Comparison of ENCODE assay signal across 10 mouse cellular contexts in genomic region chr4:134393026-134393425, GRCm38 (mm10). TPM values are rescaled to one million over a fixed set of nuclear protein-coding genes. Genes with fewer than 3 reads are reported as not detected.
DNase-seq lines count a peak whose midpoint lies in the region; ATAC-seq and TF ChIP-seq lines count a peak whose summit lies in the region.
"Had no signal": no experiment of that assay in that cellular context is flagged by ENCODE, and none has a peak within 500 bp of the region (broad histone marks: within the 10 kb centered on the region; RNA-seq: fewer than 3 reads in every experiment).

No protein-coding gene starts in this region.

- H3K9ac ChIP-seq in heart, adult 2 months (ENCODE audit: low read depth, low read length) = no peak overlapping the region
- no peak overlapping the region for H3K9ac ChIP-seq in neural tube, embryonic 12.5 days

- TF ChIP-seq EP300 in heart, adult 2 months (IDR thresholded peaks at IDR 0.05; ENCODE audit: insufficient read depth, low read depth, low read length) = no peak

- WGBS in heart, adult 2 months = 26% methylated on average over 12 of the region's 12 CpGs
- 26% methylated on average over 12 of the region's 12 CpGs for WGBS in neural tube, embryonic 12.5 days
- WGBS in limb, embryonic 10.5 days = 31% methylated on average over 12 of the region's 12 CpGs

- intact Hi-C loops in heart, adult 2 months (cut with DNase I) = loop anchor here (5.0 kb wide), 1 partner anchor 206 kb away; the partner anchor contains the start of gene Cep85
- intact Hi-C loops in heart, postnatal 10 days (cut with DNase I) = no loop called here

- H3K9me3 ChIP-seq in neural tube, embryonic 12.5 days = no peaks in the 10 kb centered on the region
- no peaks in the 10 kb centered on the region for H3K9me3 ChIP-seq in limb, embryonic 10.5 days (replicated peaks)

- no peak for TF ChIP-seq POLR2A in heart, adult 2 months (IDR thresholded peaks at IDR 0.05; ENCODE audit: insufficient read depth, low read depth, low read length)

- TF ChIP-seq CTCF in heart, adult 2 months (IDR thresholded peaks at IDR 0.05) = peak; percentile 22

- no peak overlapping the region for H3K27ac ChIP-seq in heart, adult 2 months
- H3K27ac ChIP-seq in neural tube, embryonic 12.5 days = no peak overlapping the region
- peak overlapping the region; percentile 57; the same call in 1 of the 2 replicates for H3K27ac ChIP-seq in limb, embryonic 10.5 days

- no peaks in the 10 kb centered on the region for H3K36me3 ChIP-seq in heart, adult 2 months (ENCODE audit: control insufficient read depth, insufficient read depth, low read length)
- no peaks in the 10 kb centered on the region for H3K36me3 ChIP-seq in neural tube, embryonic 12.5 days
- H3K36me3 ChIP-seq in limb, embryonic 10.5 days = no peaks in the 10 kb centered on the region

- no peaks in the 10 kb centered on the region for H3K79me2 ChIP-seq in heart, adult 2 months (replicated peaks; ENCODE audit: control insufficient read depth, insufficient read depth, low read length)

- DNase-seq in heart, adult 2 months = no peak
- DNase-seq in heart, postnatal 10 days = no peak
- no peak for DNase-seq in neural tube, embryonic 10.5 days (ENCODE audit: extremely low spot score, low spot score)
- DNase-seq in limb, embryonic 10.5 days (ENCODE audit: low spot score) = peak; percentile 50
- DNase-seq in thymus, postnatal 36 days = peak; percentile 29 to 35
- DNase-seq in spleen, adult 12 weeks (ENCODE audit: low spot score) = no peak

- H3K4me1 ChIP-seq in heart, adult 2 months (ENCODE audit: control insufficient read depth, insufficient read depth, low read length) = no peaks in the 10 kb centered on the region; the same call in 1 of the 2 replicates
- peaks cover 10% of the 10 kb centered on the region for H3K4me1 ChIP-seq in neural tube, embryonic 12.5 days
- H3K4me1 ChIP-seq in limb, embryonic 10.5 days = peaks cover 28% of the 10 kb centered on the region

- H3K4me3 ChIP-seq in heart, adult 2 months = no peak overlapping the region
- no peak overlapping the region for H3K4me3 ChIP-seq in neural tube, embryonic 12.5 days
- no peak overlapping the region for H3K4me3 ChIP-seq in limb, embryonic 10.5 days

- no peaks in the 10 kb centered on the region for H3K27me3 ChIP-seq in heart, adult 2 months (ENCODE audit: control insufficient read depth, insufficient read depth, low read length)
- H3K27me3 ChIP-seq in neural tube, embryonic 12.5 days (replicated peaks) = no peaks in the 10 kb centered on the region
- no peaks in the 10 kb centered on the region for H3K27me3 ChIP-seq in limb, embryonic 10.5 days (ENCODE audit: low read depth, poor library complexity, severe bottlenecking)

- peak overlapping the region; percentile 24 for H3K4me2 ChIP-seq in neural tube, embryonic 12.5 days (replicated peaks)

- no peak for ATAC-seq in neural tube, embryonic 12.5 days (ENCODE audit: low FRiP score, low read depth)
- no peak for ATAC-seq in megakaryocyte progenitor cell, adult 5-6 weeks (replicated peaks; ENCODE audit: poor library complexity)

RNA-seq across cellular contexts. Expression of gene Pafah2, which starts 3.1 kb away (rescaled TPM):
- 10 to 100 TPM in 1 of 2 experiments, 1 to 10 TPM in 1; 6.4 to 11.0 TPM for total RNA-seq in heart, adult 2 months (2021)
- 11.7 and 17.8 TPM in 2 replicates for polyA plus RNA-seq in heart, adult 2 months (2012; rRNA removed)
- 10 to 100 TPM in 1 of 2 experiments, 1 to 10 TPM in 1; 9.6 to 10.2 TPM for total RNA-seq in heart, postnatal 10 days (2021)
- 8.1 and 8.5 TPM in 2 replicates for polyA plus RNA-seq in neural tube, embryonic 12.5 days (2016; fragmentation: Nextera tagmentation; extraction: Ambion mirVana)
- 8.1 and 8.6 TPM in 2 replicates for polyA plus RNA-seq in limb, embryonic 10.5 days (2016; fragmentation: Nextera tagmentation; extraction: Ambion mirVana)
- 14.0 and 21.2 TPM in 2 replicates for total RNA-seq in megakaryocyte progenitor cell, adult 5-6 weeks (2015)
- 14.5 and 16.2 TPM in 2 replicates for total RNA-seq in megakaryocyte progenitor cell, adult 5-6 weeks (2017)

RNA-seq across cellular contexts. Expression of gene Extl1, which starts 9.4 kb away (rescaled TPM):
- total RNA-seq in heart, adult 2 months (2021) = 10 to 100 TPM; 18.0 to 19.6 TPM
- 23.7 and 24.4 TPM in 2 replicates for polyA plus RNA-seq in heart, adult 2 months (2012; rRNA removed)
- total RNA-seq in heart, postnatal 10 days (2021) = 1 to 10 TPM; 4.2 to 5.4 TPM
- 0.40 and 0.53 TPM in 2 replicates for polyA plus RNA-seq in neural tube, embryonic 12.5 days (2016; fragmentation: Nextera tagmentation; extraction: Ambion mirVana)
- polyA plus RNA-seq in limb, embryonic 10.5 days (2016; fragmentation: Nextera tagmentation; extraction: Ambion mirVana) = 0.44 and 0.75 TPM in 2 replicates
- not detected in 2 replicates for total RNA-seq in megakaryocyte progenitor cell, adult 5-6 weeks (2015)
- total RNA-seq in megakaryocyte progenitor cell, adult 5-6 weeks (2017) = not detected in 2 replicates
- total RNA-seq: common myeloid progenitor, adult 5-6 weeks had no signal

RNA-seq across cellular contexts. Expression of gene Slc30a2, which starts 50.0 kb away (rescaled TPM):
- total RNA-seq in heart, adult 2 months (2021) = under 1 TPM; 0.45 to 0.65 TPM
- polyA plus RNA-seq in heart, adult 2 months (2012; rRNA removed) = 0.12 and 0.35 TPM in 2 replicates
- total RNA-seq in heart, postnatal 10 days (2021) = under 1 TPM; 0.12 to 0.69 TPM
- polyA plus RNA-seq in neural tube, embryonic 12.5 days (2016; fragmentation: Nextera tagmentation; extraction: Ambion mirVana) = not detected in 2 replicates
- not detected in 2 replicates for polyA plus RNA-seq in limb, embryonic 10.5 days (2016; fragmentation: Nextera tagmentation; extraction: Ambion mirVana)
- total RNA-seq in megakaryocyte progenitor cell, adult 5-6 weeks (2015) = 0.07 and 0.15 TPM in 2 replicates
- not detected in 2 replicates for total RNA-seq in megakaryocyte progenitor cell, adult 5-6 weeks (2017)
- total RNA-seq: common myeloid progenitor, adult 5-6 weeks; left cerebral cortex, postnatal 25 days had no signal

Comparison
In these comparisons a context has a peak if more than half of its experiments do, and no peak if none do; other contexts are left out.
1. DNase-seq: peak in limb, embryonic 10.5 days (single experiment) and thymus, postnatal 36 days (2 of 2); none in heart, adult 2 months (0 of 2), heart, postnatal 10 days (0 of 2), neural tube, embryonic 10.5 days (single experiment) and spleen, adult 12 weeks (single experiment).
2. RNA of gene Extl1, which starts 9.4 kb away (total RNA-seq): 18.0 to 19.6 TPM in heart, adult 2 months and 4.2 to 5.4 TPM in heart, postnatal 10 days; not detected in megakaryocyte progenitor cell, adult 5-6 weeks; every median in the first group is over 4 times any median in the second.